Mouse (Mus musculus) kidney, embryonic 14.5 days (tissue): Measurements from ENCODE around the gene Arf4. TPM values are rescaled to one million over a fixed set of nuclear protein-coding genes. Genes with fewer than 3 reads are reported as not detected.

Experiments used
- ATAC-seq: fragments of 200-750 bp; cut with Nextera tagmentation; 2 replicates; pipeline ENCODE4 v1.8.0; 2017; ENCODE audit warnings: moderate number of reproducible peaks, mild to moderate bottlenecking, moderate TSS enrichment, moderate library complexity; ENCODE audit not compliant: low FRiP score, low TSS enrichment
- H3K27ac ChIP-seq: fragments of 300-500 bp; sonication (generic); 2 replicates; pipeline ENCODE4 v1.5.1; 2014; ENCODE audit warnings: low read depth, mild to moderate bottlenecking, low read length, moderate library complexity, mixed read lengths
- H3K27me3 ChIP-seq: fragments of 300-500 bp; sonication (generic); 2 replicates; pipeline ENCODE4 v1.6.1; 2014; ENCODE audit warnings: mild to moderate bottlenecking, low read length; ENCODE audit not compliant: control insufficient read depth, insufficient read depth
- H3K36me3 ChIP-seq: fragments of 300-500 bp; sonication (generic); 2 replicates; pipeline ENCODE4 v1.6.1; 2014; ENCODE audit warnings: low read length, mixed read lengths; ENCODE audit not compliant: control insufficient read depth, insufficient read depth
- H3K4me1 ChIP-seq: fragments of 300-500 bp; sonication (generic); 2 replicates; pipeline ENCODE4 v1.6.1; 2014; ENCODE audit warnings: low read length, mixed read lengths; ENCODE audit not compliant: control insufficient read depth, insufficient read depth
- H3K4me2 ChIP-seq: fragments of 300-500 bp; sonication (generic); replicated peaks from 2 replicates; pipeline ENCODE4 v1.6.1; 2014; ENCODE audit warnings: low read depth, mild to moderate bottlenecking, low read length
- H3K4me3 ChIP-seq: fragments of 300-500 bp; sonication (generic); 2 replicates; pipeline ENCODE4 v1.5.1; 2014; ENCODE audit warnings: mild to moderate bottlenecking, low read length
- H3K9ac ChIP-seq: fragments of 300-500 bp; sonication (generic); 2 replicates; pipeline ENCODE4 v1.6.1; 2014; ENCODE audit warnings: low read depth, mild to moderate bottlenecking, low read length, moderate library complexity
- H3K9me3 ChIP-seq: fragments of 300-500 bp; sonication (generic); 2 replicates; pipeline ENCODE4 v1.6.1; 2016; ENCODE audit warnings: low read length; ENCODE audit not compliant: control insufficient read depth
- WGBS: fragments of 180-500 bp; shearing (Covaris S2); extraction: QIAGEN DNeasy Blood & Tissue Kit; methylation state at CpG from one replicate; pipeline ENCODE4 v1.1.7; 2014; 5-methylcytosine and 5-hydroxymethylcytosine counted together
- polyA plus RNA-seq: library from polyadenylated mRNA; unstranded; fragments of >200 nt; fragmentation: Nextera tagmentation; extraction: Ambion mirVana; gene quantifications from 2 replicates; pipeline ENCODE4 v1.2.1, GENCODE M21; 2014

Arf4 gene
- polyA plus RNA-seq, result 549 and 626 TPM in 2 replicates

DNA sequence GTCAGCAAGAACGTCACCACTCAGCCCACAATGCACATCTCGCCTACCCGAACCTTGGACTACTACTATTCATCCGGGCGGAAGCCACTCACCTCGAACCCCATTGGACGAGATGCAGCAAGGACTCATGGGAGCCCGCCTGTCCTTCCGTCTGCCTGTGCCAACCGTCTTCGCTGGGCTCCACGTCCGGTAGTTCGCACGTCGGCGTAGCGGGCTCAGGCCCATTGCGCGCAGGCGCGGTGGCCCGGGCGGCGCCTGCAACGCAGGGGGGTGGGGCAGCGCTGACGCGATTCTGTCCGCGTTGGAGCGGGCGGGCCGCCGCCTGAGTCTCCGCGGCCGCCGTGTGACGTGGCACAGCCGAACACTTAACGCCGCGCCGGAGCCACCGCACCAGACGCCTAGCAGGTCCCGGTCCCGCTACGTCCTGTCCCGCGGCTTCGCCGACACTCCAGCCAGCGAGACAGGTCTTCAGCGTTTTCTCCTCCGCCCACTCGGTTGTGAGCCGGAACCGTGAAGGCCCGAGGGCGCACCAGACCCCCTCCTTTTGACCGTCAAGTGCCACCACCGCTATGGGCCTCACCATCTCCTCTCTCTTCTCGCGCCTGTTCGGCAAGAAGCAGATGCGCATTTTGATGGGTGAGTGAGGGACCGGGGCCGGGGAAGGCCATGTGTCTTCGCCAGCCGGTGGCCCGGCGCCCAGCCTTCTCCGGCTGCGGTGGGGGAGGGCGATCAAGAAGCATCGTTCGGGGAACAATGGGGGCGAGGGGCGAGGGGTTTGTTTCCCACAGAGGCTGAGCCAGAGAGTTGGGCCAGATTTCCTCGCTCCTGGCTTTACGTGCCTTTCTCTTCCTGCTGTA is at the start of gene Arf4:
Gene Arf4, plus strand, starts transcription at position 224 of the 857 bp plus-strand sequence.
- peak within 1 kb of the TSS; percentile 94 for H3K4me3 ChIP-seq
- H3K4me1 ChIP-seq, result peaks cover 8% of the 10 kb centered on the region
- under 1% methylated on average over 80 of the region's 83 CpGs for WGBS
- no peaks in the 10 kb centered on the region for H3K27me3 ChIP-seq
- 0 out of 2 replicates have a peak, but pooled peaks cover 3% of the 10 kb centered on the region for H3K36me3 ChIP-seq
- peak; percentile 99 for ATAC-seq
- H3K9ac ChIP-seq, result peak within 1 kb of the TSS; percentile 97
- no peaks in the 10 kb centered on the region for H3K9me3 ChIP-seq
- peak within 1 kb of the TSS; percentile 62 for H3K4me2 ChIP-seq
- peak within 1 kb of the TSS; percentile 97 for H3K27ac ChIP-seq

DNA sequence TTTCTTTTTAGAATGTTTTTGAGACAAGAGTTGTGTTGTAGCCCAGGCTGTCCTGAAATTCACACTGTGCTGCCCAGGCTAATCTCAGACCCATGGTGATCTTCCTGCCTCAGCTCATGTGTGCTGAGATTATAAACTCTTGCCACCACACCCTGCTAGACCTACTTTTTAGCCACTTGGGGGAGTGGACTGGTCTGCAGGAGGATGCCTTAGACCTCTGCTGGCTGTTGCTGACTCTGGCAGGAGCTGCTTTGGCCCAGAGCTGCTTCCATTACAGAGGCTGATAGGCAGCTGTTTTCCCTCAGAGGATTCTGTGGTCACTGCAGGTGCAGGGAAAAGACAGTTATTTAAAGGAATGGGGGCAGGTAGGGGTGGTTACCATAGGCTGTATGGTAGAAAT is 46.5 kb upstream of the Arf4 start:
- H3K27me3 ChIP-seq, result no peaks in the 10 kb centered on the region
- H3K4me2 ChIP-seq, result no peak overlapping the region
- H3K9ac ChIP-seq, result no peak overlapping the region
- H3K4me1 ChIP-seq, result no peaks in the 10 kb centered on the region
- H3K27ac ChIP-seq, result no peak overlapping the region
- no peak overlapping the region for H3K4me3 ChIP-seq
- H3K36me3 ChIP-seq, result peaks cover 6% of the 10 kb centered on the region; the same call in 1 of the 2 replicates
- no peak for ATAC-seq
- H3K9me3 ChIP-seq, result no peaks in the 10 kb centered on the region

DNA sequence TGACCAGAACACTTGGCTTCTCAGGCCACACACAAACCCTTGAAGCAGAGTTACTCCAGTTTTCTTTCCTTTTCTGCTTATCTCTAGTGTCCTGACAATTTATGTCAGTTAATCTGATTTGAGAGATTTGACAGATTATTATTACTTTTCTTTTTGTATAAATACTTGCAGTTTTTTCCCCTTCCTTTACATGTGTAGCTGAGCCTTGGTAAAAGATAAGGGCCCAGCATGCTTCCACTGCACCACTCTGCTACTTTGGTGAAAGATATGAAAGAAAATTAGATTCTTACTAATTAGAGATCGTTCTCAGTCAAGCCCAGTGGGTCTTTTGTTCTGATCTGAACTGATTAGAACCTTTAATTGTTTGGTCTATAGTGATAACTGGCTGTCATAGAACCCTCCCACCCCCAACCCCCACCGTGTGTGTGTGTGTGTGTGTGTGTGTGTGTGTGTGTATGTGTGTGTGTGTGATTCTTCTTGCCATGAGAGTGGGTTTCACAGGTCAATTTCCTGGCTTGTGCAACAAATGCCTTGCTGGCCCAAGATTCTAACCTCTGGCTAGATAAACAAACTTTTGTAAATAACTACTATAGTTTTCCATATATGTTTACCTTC is 44.5 kb upstream of the Arf4 start:
- H3K27ac ChIP-seq, result no peak overlapping the region
- H3K4me1 ChIP-seq, result no peaks in the 10 kb centered on the region
- H3K4me2 ChIP-seq, result no peak overlapping the region
- H3K9ac ChIP-seq, result no peak overlapping the region
- no peak for ATAC-seq
- WGBS, result 81% methylated on average over 2 of the region's 2 CpGs
- no peaks in the 10 kb centered on the region for H3K27me3 ChIP-seq
- no peak overlapping the region for H3K4me3 ChIP-seq
- H3K9me3 ChIP-seq, result no peaks in the 10 kb centered on the region
- peaks cover 18% of the 10 kb centered on the region; the same call in 1 of the 2 replicates for H3K36me3 ChIP-seq

DNA sequence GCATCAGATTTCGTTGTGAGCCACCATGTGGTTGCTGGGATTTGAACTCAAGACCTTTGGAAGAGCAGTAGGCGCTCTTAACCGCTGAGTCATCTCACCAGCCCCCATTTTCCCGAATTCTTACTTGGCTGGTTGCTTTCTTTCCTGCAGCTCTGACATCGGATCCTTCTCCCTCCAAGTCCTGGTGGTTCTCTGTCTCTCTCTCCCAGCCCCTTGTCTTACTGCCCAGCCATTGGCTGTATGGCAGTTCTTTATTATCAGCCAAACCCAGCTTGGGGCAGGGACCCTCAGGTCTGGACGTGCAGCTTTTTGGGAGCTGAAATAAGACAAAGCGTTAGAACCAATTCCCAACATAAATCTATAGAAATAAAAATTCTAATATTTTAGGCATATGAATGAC is 42.7 kb upstream of the Arf4 start:
- Histone ChIP-seq H3K4me3 (no peak overlapping the region), H3K4me1 (no peaks in the 10 kb centered on the region), H3K9me3 (no peaks in the 10 kb centered on the region), H3K27ac (no peak overlapping the region), H3K36me3 (peaks cover 28% of the 10 kb centered on the region; the same call in 1 of the 2 replicates), H3K9ac (no peak overlapping the region), H3K27me3 (no peaks in the 10 kb centered on the region), H3K4me2 (no peak overlapping the region)
- 80% methylated on average over 7 of the region's 7 CpGs for WGBS
- ATAC-seq, result no peak

- Histone ChIP-seq H3K9ac (no peak overlapping the region), H3K27me3 (no peaks in the 10 kb centered on the region), H3K4me3 (no peak overlapping the region), H3K36me3 (peaks cover 28% of the 10 kb centered on the region; the same call in 1 of the 2 replicates), H3K9me3 (no peaks in the 10 kb centered on the region), H3K4me2 (no peak overlapping the region), H3K27ac (no peak overlapping the region), H3K4me1 (no peaks in the 10 kb centered on the region)
- WGBS, result 44% methylated on average over 5 of the region's 5 CpGs
- ATAC-seq, result no peak
Observed at GRCm38 (mm10) chr14:26595695-26596365, 42.0 kb upstream of the Arf4 start.

DNA sequence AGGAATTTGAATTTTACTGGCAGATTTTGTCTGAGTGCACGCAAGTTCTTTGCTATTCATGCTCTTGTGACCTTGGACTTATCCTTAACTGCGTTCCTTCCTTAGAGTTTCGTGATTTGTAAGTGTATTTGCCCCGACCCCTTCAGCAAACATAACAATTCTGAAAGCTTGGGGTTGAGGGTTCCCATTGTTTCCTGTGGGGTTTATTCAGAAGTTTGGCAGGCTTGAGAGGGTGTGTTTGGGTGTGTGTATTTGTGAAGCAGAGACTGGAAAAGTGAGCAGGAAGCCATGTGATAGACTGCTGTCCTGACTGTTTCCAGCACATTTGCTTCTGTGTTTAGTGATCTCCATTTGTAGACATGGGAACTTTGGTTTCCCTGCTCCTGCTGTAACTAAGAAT is 32.5 kb upstream of the Arf4 start:
- H3K27me3 ChIP-seq, result no peaks in the 10 kb centered on the region
- H3K27ac ChIP-seq, result no peak overlapping the region
- WGBS, result 73% methylated on average over 4 of the region's 4 CpGs
- no peaks in the 10 kb centered on the region for H3K4me1 ChIP-seq
- no peak overlapping the region for H3K4me3 ChIP-seq
- ATAC-seq, result no peak
- H3K4me2 ChIP-seq, result no peak overlapping the region
- no peak overlapping the region for H3K9ac ChIP-seq
- no peaks in the 10 kb centered on the region for H3K9me3 ChIP-seq
- peaks cover 63% of the 10 kb centered on the region for H3K36me3 ChIP-seq

DNA sequence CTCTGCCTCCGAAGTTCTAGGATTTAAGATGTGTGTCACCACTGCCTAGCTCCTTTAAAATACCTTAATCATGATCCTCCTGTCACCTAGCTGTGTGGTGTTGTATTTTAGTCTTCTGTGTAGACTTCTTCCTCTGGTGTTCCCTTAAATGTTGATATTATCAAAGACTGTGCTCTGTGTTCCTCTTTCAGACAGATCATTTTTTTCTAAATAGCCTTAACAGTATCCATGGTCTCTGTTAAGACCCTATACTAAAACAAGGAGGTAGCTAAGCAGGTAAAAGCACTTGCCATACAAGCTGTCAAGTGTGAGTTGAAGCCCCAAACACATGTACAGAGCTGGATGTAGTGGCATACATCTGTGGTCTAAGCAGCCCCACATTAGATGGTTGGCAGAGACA is 28.2 kb upstream of the Arf4 start:
- Histone ChIP-seq H3K27ac (no peak overlapping the region), H3K4me1 (no peaks in the 10 kb centered on the region), H3K27me3 (no peaks in the 10 kb centered on the region), H3K9ac (no peak overlapping the region), H3K9me3 (no peaks in the 10 kb centered on the region), H3K4me2 (no peak overlapping the region), H3K4me3 (no peak overlapping the region), H3K36me3 (peaks cover 85% of the 10 kb centered on the region)
- ATAC-seq, result no peak
- WGBS, result 86% methylated on average over 1 of the region's 1 CpGs

DNA sequence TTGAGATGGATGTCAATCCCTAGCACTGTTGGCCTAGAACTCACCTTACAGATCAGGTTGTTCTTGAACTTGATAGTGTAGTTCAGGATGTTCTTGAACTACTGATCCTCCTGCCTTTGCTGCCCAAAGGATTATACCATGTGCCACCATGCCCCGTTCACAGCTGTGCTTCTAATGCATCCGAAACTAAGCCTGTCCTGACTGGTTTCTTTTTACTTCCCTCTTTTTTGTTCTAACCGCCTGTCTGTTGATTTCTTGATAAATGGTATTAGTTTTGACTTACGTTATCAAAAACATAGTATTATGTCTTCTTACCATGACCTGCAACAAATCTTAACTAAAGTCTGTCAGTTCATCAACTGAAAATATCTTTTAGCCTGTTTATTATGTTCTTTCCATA is 27.2 kb upstream of the Arf4 start:
- H3K36me3 ChIP-seq, result peaks cover 83% of the 10 kb centered on the region

DNA sequence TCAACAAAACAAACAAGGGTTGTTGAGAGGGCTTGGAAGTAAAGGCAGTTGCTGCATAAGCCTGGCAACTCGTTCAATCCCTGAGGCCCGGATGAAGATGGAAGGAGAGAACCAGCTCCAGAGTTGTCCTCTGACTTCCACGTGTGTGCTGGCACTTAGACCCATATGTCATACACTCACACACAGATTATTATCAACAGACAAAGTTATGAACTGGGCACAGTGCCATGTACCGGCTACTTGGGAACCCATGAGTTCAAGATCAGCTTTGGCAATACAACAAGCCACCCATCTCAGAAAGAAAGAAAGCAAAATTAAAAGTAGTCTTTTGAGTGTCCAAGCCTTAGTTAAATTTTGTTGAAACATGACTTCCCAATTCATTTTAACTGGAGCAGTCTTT is 12.6 kb upstream of the Arf4 start:
- no peak overlapping the region for H3K4me3 ChIP-seq
- ATAC-seq, result no peak
- no peak overlapping the region for H3K27ac ChIP-seq
- no peaks in the 10 kb centered on the region for H3K9me3 ChIP-seq
- no peaks in the 10 kb centered on the region for H3K4me1 ChIP-seq
- H3K4me2 ChIP-seq, result no peak overlapping the region
- 90% methylated on average over 4 of the region's 4 CpGs for WGBS
- H3K27me3 ChIP-seq, result no peaks in the 10 kb centered on the region
- H3K9ac ChIP-seq, result no peak overlapping the region
- H3K36me3 ChIP-seq, result peaks cover 77% of the 10 kb centered on the region

More for the DNA sequence above, 27.2 kb upstream of the Arf4 start:
- Histone ChIP-seq H3K27me3 (no peaks in the 10 kb centered on the region), H3K9ac (no peak overlapping the region), H3K27ac (no peak overlapping the region), H3K4me2 (no peak overlapping the region), H3K4me3 (no peak overlapping the region), H3K4me1 (no peaks in the 10 kb centered on the region), H3K9me3 (no peaks in the 10 kb centered on the region)
- WGBS, result 90% methylated on average over 4 of the region's 4 CpGs
- ATAC-seq, result no peak
